Mouse (Mus musculus) thymus, adult 2 months (tissue): Measurements from ENCODE around the gene Deaf1. TPM values are rescaled to one million over a fixed set of nuclear protein-coding genes. Genes with fewer than 3 reads are reported as not detected.

Experiments used
- DNase-seq: peaks from one replicate; pipeline ENCODE4 v3.0.0; 2021
- H3K27ac ChIP-seq: fragments of 200-500 bp; 2 replicates; pipeline ENCODE4 v1.5.1; 2012; ENCODE audit warnings: low read length, control low read depth; ENCODE audit not compliant: control insufficient read depth, insufficient read depth
- H3K27me3 ChIP-seq: fragments of 200-500 bp; 2 replicates; pipeline ENCODE4 v1.6.1; 2012; ENCODE audit warnings: mild to moderate bottlenecking, low read length, moderate library complexity, mixed read lengths; ENCODE audit not compliant: control insufficient read depth, insufficient read depth
- H3K36me3 ChIP-seq: fragments of 200-500 bp; 2 replicates; pipeline ENCODE4 v1.6.1; 2012; ENCODE audit warnings: mild to moderate bottlenecking, low read length, moderate library complexity; ENCODE audit not compliant: control insufficient read depth, insufficient read depth
- H3K4me1 ChIP-seq: fragments of 200-500 bp; replicated peaks from 2 replicates; pipeline ENCODE4 v1.6.1; 2012; ENCODE audit warnings: low read length; ENCODE audit not compliant: control insufficient read depth, insufficient read depth
- H3K4me3 ChIP-seq: fragments of 200-500 bp; 2 replicates; pipeline ENCODE4 v1.5.1; 2012; ENCODE audit warnings: mild to moderate bottlenecking, low read length, control low read depth, moderate library complexity; ENCODE audit not compliant: control insufficient read depth, insufficient read depth
- CTCF ChIP-seq: fragments of 200-500 bp; IDR thresholded peaks from 2 replicates; pipeline ENCODE4 v1.5.1; 2012; ENCODE audit warnings: mild to moderate bottlenecking, control low read depth, low read length, moderate library complexity, borderline replicate concordance; ENCODE audit not compliant: control insufficient read depth, poor library complexity, insufficient read depth; ENCODE audit errors: extremely low read depth
- POLR2A ChIP-seq: fragments of 200-500 bp; IDR thresholded peaks from 2 replicates; pipeline ENCODE4 v1.6.1; 2012; ENCODE audit warnings: mild to moderate bottlenecking, low read length, control low read depth, moderate library complexity; ENCODE audit not compliant: control insufficient read depth, poor library complexity, insufficient read depth; ENCODE audit errors: extremely low read depth
- WGBS: fragments of 180-500 bp; shearing (Covaris S2); methylation state at CpG from one replicate; pipeline ENCODE4 v1.1.7; 2018; 5-methylcytosine and 5-hydroxymethylcytosine counted together
- polyA plus RNA-seq: library from polyadenylated mRNA; depleted of rRNA; stranded (reverse); fragments of >200 nt; gene quantifications from 2 replicates; pipeline ENCODE4 v1.2.3, GENCODE M21; 2012

Gene Deaf1
- polyA plus RNA-seq, 1 experiment: 34.9 TPM

DNA sequence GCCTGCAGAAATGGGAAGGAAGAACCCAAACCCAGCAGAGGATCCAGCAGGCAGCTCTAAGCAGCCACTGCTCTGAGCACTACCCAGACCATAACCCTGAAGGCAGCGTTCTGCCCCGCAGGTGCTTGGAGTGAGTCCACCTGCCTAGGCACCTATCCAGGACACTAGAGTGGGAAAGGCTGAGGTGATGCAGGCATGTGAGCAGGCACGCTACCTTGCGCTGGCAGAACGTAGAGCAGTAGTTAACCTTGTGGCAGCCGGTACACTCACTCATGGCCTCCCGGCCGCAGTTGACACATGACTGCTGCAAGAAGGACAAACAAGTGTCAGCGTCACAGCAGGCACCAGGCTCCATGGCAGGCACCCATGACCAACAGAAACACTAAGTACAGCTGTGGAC is 26.1 kb downstream of the Deaf1 start:
- Histone ChIP-seq H3K36me3 (peaks cover 19% of the 10 kb centered on the region), H3K27ac (no peak overlapping the region), H3K27me3 (no peaks in the 10 kb centered on the region), H3K4me1 (peaks cover 10% of the 10 kb centered on the region), H3K4me3 (no peak overlapping the region)
- no peak for TF ChIP-seq CTCF
- no peak for TF ChIP-seq POLR2A
- 99% methylated on average over 9 of the region's 9 CpGs for WGBS
- DNase-seq: no peak

DNA sequence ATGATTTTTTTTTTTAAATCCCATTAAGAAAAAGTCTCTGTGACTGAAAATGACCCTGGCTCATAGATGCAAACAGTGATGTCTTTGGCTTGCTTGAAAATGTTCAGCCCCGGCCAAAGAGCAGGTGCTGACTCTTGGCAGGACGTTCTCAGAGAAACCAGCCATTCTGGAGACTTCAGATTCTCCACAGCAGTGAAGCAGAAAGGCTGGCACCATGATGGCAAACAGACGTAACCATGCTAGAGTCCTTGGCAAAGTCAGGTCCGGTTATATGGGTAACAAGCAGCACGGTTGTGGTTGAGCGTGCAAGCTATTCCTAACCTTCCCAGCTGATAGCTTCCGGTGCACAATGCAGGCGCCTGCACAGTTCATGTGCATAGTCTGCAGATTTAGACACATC is 28.3 kb downstream of the Deaf1 start:
- Histone ChIP-seq H3K36me3 (peaks cover 11% of the 10 kb centered on the region; the same call in 1 of the 2 replicates), H3K4me1 (peaks cover 10% of the 10 kb centered on the region), H3K27ac (no peak overlapping the region), H3K27me3 (peaks cover 1% of the 10 kb centered on the region), H3K4me3 (no peak overlapping the region)
- TF ChIP-seq CTCF (no peak), POLR2A (no peak)
- DNase-seq: no peak
- WGBS: 97% methylated on average over 8 of the region's 8 CpGs

GRCm38 (mm10) chr7:141297926-141298650 is 29.4 kb downstream of the Deaf1 start:
- peaks cover 11% of the 10 kb centered on the region; the same call in 1 of the 2 replicates for H3K36me3 ChIP-seq
- peaks cover 5% of the 10 kb centered on the region for H3K4me1 ChIP-seq
- WGBS: 100% methylated on average over 3 of the region's 3 CpGs
- H3K27me3 ChIP-seq: peaks cover 7% of the 10 kb centered on the region
- no peak for DNase-seq
- no peak overlapping the region for H3K4me3 ChIP-seq
- TF ChIP-seq CTCF (no peak), POLR2A (no peak)
- no peak overlapping the region for H3K27ac ChIP-seq

GRCm38 (mm10) chr7:141294479-141294878 is 33.0 kb downstream of the Deaf1 start:
- no peaks in the 10 kb centered on the region for H3K36me3 ChIP-seq
- DNase-seq: no peak
- peaks cover 7% of the 10 kb centered on the region for H3K27me3 ChIP-seq
- 11% methylated on average over 22 of the region's 22 CpGs for WGBS
- TF ChIP-seq POLR2A (no peak), CTCF (no peak)
- H3K4me3 ChIP-seq: no peak overlapping the region
- H3K4me1 ChIP-seq: no peaks in the 10 kb centered on the region
- H3K27ac ChIP-seq: no peak overlapping the region

DNA sequence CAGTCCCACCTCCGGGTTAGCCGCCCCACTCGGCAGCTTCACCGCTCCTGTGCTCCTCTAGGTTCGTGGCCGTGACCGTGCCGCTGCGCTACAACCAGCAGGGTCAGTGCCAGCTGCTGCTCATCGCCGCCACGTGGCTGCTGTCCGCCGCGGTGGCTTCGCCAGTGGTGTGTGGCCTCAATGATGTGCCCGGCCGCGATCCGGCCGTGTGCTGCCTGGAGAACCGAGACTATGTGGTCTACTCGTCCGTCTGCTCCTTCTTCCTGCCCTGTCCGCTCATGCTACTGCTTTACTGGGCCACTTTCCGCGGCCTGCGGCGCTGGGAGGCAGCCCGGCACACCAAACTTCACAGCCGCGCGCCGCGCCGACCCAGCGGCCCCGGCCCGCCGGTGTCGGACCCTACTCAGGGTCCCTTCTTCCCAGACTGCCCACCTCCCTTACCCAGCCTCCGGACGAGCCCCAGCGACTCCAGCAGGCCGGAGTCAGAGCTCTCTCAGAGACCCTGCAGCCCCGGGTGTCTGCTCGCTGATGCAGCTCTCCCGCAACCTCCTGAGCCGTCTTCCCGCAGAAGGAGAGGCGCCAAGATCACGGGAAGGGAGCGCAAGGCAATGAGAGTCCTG is 33.5 kb downstream of the Deaf1 start:
- H3K36me3 ChIP-seq: no peaks in the 10 kb centered on the region
- H3K4me1 ChIP-seq: no peaks in the 10 kb centered on the region
- H3K27me3 ChIP-seq: peaks cover 7% of the 10 kb centered on the region
- 2% methylated on average over 53 of the region's 53 CpGs for WGBS
- TF ChIP-seq POLR2A (no peak), CTCF (no peak)
- no peak overlapping the region for H3K27ac ChIP-seq
- no peak overlapping the region for H3K4me3 ChIP-seq
- no peak for DNase-seq

DNA sequence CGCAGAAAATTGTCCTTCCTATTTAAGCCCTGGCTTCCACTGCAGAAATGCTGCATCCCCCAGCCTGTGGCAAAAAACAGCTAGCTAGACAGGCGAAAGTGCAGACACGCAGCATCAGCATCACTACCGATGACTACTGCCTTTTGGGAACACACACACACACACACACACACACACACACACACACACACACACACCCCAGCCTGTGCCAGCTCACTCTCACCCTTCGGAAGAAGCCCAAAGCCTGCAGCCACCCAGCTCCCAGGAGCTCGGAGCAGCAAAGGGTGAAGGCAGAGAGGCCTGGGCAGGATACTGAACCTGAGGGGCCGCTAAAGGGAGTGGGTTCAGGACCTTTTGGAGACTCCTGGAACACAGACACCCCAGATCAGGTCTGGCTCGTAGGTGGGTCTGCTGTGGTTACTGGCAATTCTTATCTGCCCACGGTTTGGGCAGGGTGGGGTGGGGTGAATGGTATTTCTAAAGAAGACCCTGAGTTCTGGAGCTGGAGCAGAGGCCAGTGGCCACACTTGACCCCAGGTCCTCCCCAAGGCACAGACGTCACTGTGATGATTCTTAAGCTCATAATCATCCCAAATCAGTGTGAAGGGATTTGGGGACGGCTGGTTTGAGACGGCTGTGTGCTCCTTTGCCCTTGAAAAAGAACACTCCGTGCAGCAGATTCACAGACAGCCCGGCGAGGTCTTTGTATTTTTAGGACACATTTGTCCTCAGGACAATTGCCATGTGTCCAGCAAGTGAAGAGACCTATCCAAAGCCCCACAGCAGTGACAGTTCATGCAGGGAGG is 34.7 kb downstream of the Deaf1 start:
- Histone ChIP-seq H3K27me3 (peaks cover 7% of the 10 kb centered on the region), H3K27ac (no peak overlapping the region), H3K4me3 (no peak overlapping the region), H3K36me3 (no peaks in the 10 kb centered on the region), H3K4me1 (no peaks in the 10 kb centered on the region)
- no peak for TF ChIP-seq CTCF
- TF ChIP-seq POLR2A: no peak
- no peak for DNase-seq
- WGBS: 76% methylated on average over 15 of the region's 15 CpGs
